Mouse (Mus musculus) erythroblast, adult 5-6 weeks (primary cell): Measurements from ENCODE around the gene Hist2h2ab. TPM values are rescaled to one million over a fixed set of nuclear protein-coding genes. Genes with fewer than 3 reads are reported as not detected.
A peak's percentile ranks its signal among the peaks of the same experiment; 100 is the strongest.

ENCODE experiments used
- ATAC-seq: replicated peaks from 2 replicates; pipeline ENCODE4 v1.8.0; 2016; ENCODE audit warnings: moderate number of reproducible peaks, mild to moderate bottlenecking, moderate TSS enrichment, inconsistent platforms; ENCODE audit not compliant: poor library complexity, low FRiP score, severe bottlenecking
- total RNA-seq, 2 experiments: library from RNA; stranded (forward) in 1 of 2; stranded (reverse) in 1 of 2; fragments of 150-400 nt in 1 of 2; fragments of 200-764, 138-1000 nt in 1 of 2; gene quantifications; 2 replicates each; pipeline versions ENCODE4 v1.2.3 to v1.2.4; 2015 to 2017; ENCODE audit warnings: low replicate concordance in 2 of 2

The Hist2h2ab gene
- total RNA-seq, 2 experiments from 2014 or later, result 35.6 TPM; not detected in 1

- no peak for ATAC-seq
Measured at GRCm38 (mm10) chr3:96250890-96251289, 31.2 kb downstream of the Hist2h2ab start.

- no peak for ATAC-seq
Measured at GRCm38 (mm10) chr3:96251787-96252186, 32.1 kb downstream of the Hist2h2ab start.

GRCm38 (mm10) chr3:96254683-96255355 lies 35.2 kb downstream of the Hist2h2ab start:
- peak; percentile 87 for ATAC-seq

- ATAC-seq, result no peak
Measured at GRCm38 (mm10) chr3:96255926-96256593, 36.4 kb downstream of the Hist2h2ab start.

GRCm38 (mm10) chr3:96257190-96257589 lies 37.5 kb downstream of the Hist2h2ab start:
- no peak for ATAC-seq

GRCm38 (mm10) chr3:96260220-96260619 lies 40.6 kb downstream of the Hist2h2ab start:
- ATAC-seq, result no peak

GRCm38 (mm10) chr3:96261623-96262022 lies 42.0 kb downstream of the Hist2h2ab start:
- ATAC-seq, result no peak

- ATAC-seq, result peak; percentile 80
Measured at GRCm38 (mm10) chr3:96262216-96262875, 42.7 kb downstream of the Hist2h2ab start.

GRCm38 (mm10) chr3:96262979-96263550 lies 43.4 kb downstream of the Hist2h2ab start, which contains the start of gene Hist2h4:
Gene Hist2h4 (minus strand): TSS chr3:96263311.
- ATAC-seq, result peak; percentile 71

GRCm38 (mm10) chr3:96263558-96264403 lies 44.1 kb downstream of the Hist2h2ab start:
- 0 out of 2 replicates have a peak, but pooled peaks have one; percentile 14 for ATAC-seq

- ATAC-seq, result no peak
Measured at GRCm38 (mm10) chr3:96264404-96264949, 44.8 kb downstream of the Hist2h2ab start.

- ATAC-seq, result no peak
Measured at GRCm38 (mm10) chr3:96266132-96266710, 46.6 kb downstream of the Hist2h2ab start.

GRCm38 (mm10) chr3:96267541-96267940 lies 47.9 kb downstream of the Hist2h2ab start:
- ATAC-seq, result no peak

- peak; percentile 64 for ATAC-seq
Measured at GRCm38 (mm10) chr3:96268051-96268775, 48.5 kb downstream of the Hist2h2ab start, which contains the start of gene Hist2h3b. Gene Hist2h3b (plus strand): TSS chr3:96268654.

GRCm38 (mm10) chr3:96268776-96269378 lies 49.2 kb downstream of the Hist2h2ab start:
- ATAC-seq, result peak; percentile 33
